Mouse (Mus musculus) thymus, adult 2 months (tissue): Measurements from ENCODE around the gene Gps1.

Experiments used
- CTCF ChIP-seq: fragments of 200-500 bp; IDR thresholded peaks from 2 replicates; pipeline ENCODE4 v1.5.1; 2012; ENCODE audit warnings: mild to moderate bottlenecking, control low read depth, low read length, moderate library complexity, borderline replicate concordance; ENCODE audit not compliant: control insufficient read depth, poor library complexity, insufficient read depth; ENCODE audit errors: extremely low read depth
- POLR2A ChIP-seq: fragments of 200-500 bp; IDR thresholded peaks from 2 replicates; pipeline ENCODE4 v1.6.1; 2012; ENCODE audit warnings: mild to moderate bottlenecking, low read length, control low read depth, moderate library complexity; ENCODE audit not compliant: control insufficient read depth, poor library complexity, insufficient read depth; ENCODE audit errors: extremely low read depth

GRCm38 (mm10) chr11:120792652-120793051 is 8.6 kb downstream of the Gps1 start:
- no peak for TF ChIP-seq CTCF
- no peak for TF ChIP-seq POLR2A
